Mouse (Mus musculus) ovary, postnatal 14 days (tissue): ENCODE data around the gene Gm20422.
"Not testable (repeated sequence)": the region's sequence is repeated elsewhere in the genome, so short reads cannot be mapped to it uniquely, and the experiment has no call there.

Source experiments
- DNase-seq: peaks from one replicate; pipeline ENCODE4 v3.0.0; 2022; ENCODE audit warnings: low spot score

Gene Gm20422

GRCm38 (mm10) chr8:69710624-69711023 is 64.1 kb downstream of the Gm20422 start, which contains the start of gene Zfp869:
TSS of gene Zfp869 (minus strand) at chr8:69710724.
- DNase-seq: not testable (repeated sequence)

GRCm38 (mm10) chr8:69701810-69702209 is 72.9 kb downstream of the Gm20422 start:
- DNase-seq: no peak
